Mouse (Mus musculus) limb, embryonic 15.5 days (tissue): Measurements from ENCODE around the gene Trappc5. TPM values are rescaled to one million over a fixed set of nuclear protein-coding genes. Genes with fewer than 3 reads are reported as not detected.

Source experiments
- ATAC-seq: fragments of 200-750 bp; cut with Nextera tagmentation; 2 replicates; pipeline ENCODE4 v1.8.0; 2017; ENCODE audit warnings: low read depth, moderate TSS enrichment; ENCODE audit not compliant: insufficient number of reproducible peaks, low FRiP score, low TSS enrichment
- H3K27ac ChIP-seq: fragments of 300-500 bp; sonication (generic); 2 replicates; pipeline ENCODE4 v1.5.1; 2015; ENCODE audit warnings: moderate library complexity, mild to moderate bottlenecking, inconsistent platforms
- H3K27me3 ChIP-seq: fragments of 300-500 bp; sonication (generic); 2 replicates; pipeline ENCODE4 v1.6.1; 2015; ENCODE audit warnings: inconsistent platforms
- H3K36me3 ChIP-seq: fragments of 300-500 bp; sonication (generic); 2 replicates; pipeline ENCODE4 v1.6.1; 2015; ENCODE audit warnings: inconsistent platforms
- H3K4me1 ChIP-seq: fragments of 300-500 bp; sonication (generic); 2 replicates; pipeline ENCODE4 v1.6.1; 2015; ENCODE audit warnings: inconsistent platforms
- H3K4me2 ChIP-seq: fragments of 300-500 bp; sonication (generic); 2 replicates; pipeline ENCODE4 v1.6.1; 2015; ENCODE audit warnings: mild to moderate bottlenecking, inconsistent platforms
- H3K4me3 ChIP-seq: fragments of 300-500 bp; sonication (generic); 2 replicates; pipeline ENCODE4 v1.5.1; 2015; ENCODE audit warnings: mild to moderate bottlenecking, inconsistent platforms
- H3K9ac ChIP-seq: fragments of 300-500 bp; sonication (generic); 2 replicates; pipeline ENCODE4 v1.6.1; 2015; ENCODE audit warnings: inconsistent platforms
- H3K9me3 ChIP-seq: fragments of 300-500 bp; sonication (generic); 2 replicates; pipeline ENCODE4 v1.6.1; 2016; ENCODE audit warnings: inconsistent platforms
- WGBS: fragments of 180-500 bp; shearing (Covaris S2); methylation state at CpG from one replicate; pipeline ENCODE4 v1.1.7; 2015; 5-methylcytosine and 5-hydroxymethylcytosine counted together
- polyA plus RNA-seq: library from polyadenylated mRNA; unstranded; fragments of >200 nt; fragmentation: Nextera tagmentation; extraction: Ambion mirVana; gene quantifications from 2 replicates; pipeline ENCODE4 v1.2.1, GENCODE M21; 2015

Trappc5 gene
- polyA plus RNA-seq, 1 experiment from 2014 or later = 39.0 TPM

DNA sequence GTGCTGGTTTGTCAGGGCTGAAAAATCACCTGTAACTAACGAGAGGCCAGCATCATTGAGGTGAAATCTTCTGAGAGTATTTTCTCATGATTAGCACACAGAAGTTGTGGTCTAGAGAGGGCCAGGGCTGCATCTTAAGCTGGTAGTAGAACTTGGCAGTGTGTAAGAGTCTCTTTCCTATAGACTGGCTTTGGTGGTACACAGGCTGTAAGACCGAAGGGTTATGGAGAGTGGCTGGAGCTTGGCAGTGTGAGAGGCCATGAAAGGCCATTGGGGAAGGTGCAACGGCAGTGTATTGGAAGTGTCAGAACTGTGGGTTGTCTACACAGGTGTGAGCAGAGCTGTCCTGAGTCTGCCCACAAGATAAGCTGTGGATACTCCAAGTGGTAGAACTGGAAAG, 34.2 kb downstream of the Trappc5 start:
- Histone ChIP-seq H3K4me3 (no peak overlapping the region), H3K9ac (no peak overlapping the region), H3K27me3 (no peaks in the 10 kb centered on the region), H3K9me3 (no peaks in the 10 kb centered on the region), H3K4me1 (no peaks in the 10 kb centered on the region), H3K36me3 (no peaks in the 10 kb centered on the region), H3K4me2 (no peak overlapping the region), H3K27ac (no peak overlapping the region)
- WGBS = 80% methylated on average over 3 of the region's 3 CpGs
- ATAC-seq = no peak

DNA sequence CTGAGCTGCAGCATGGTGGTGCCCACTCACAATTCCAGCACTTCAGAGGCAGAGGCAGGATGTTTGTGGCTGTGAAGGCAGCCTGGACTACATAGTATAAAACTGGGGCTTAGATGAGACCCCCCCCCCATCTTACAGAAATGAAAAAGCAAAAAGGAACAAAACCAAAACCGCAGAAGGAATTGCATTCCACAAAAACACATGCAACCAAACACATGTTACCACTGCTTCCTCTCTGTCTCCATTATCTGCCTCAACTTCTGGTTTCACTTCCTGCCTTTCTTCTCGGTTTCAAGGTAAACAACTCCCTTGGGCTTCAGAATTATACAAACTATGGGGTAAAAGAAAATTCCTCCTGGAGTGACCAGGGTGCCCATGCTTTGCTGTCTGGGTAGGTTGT, 35.5 kb downstream of the Trappc5 start:
- Histone ChIP-seq H3K36me3 (no peaks in the 10 kb centered on the region), H3K9ac (no peak overlapping the region), H3K27me3 (no peaks in the 10 kb centered on the region), H3K4me2 (no peak overlapping the region), H3K27ac (no peak overlapping the region), H3K9me3 (no peaks in the 10 kb centered on the region), H3K4me1 (no peaks in the 10 kb centered on the region), H3K4me3 (no peak overlapping the region)
- 57% methylated on average over 2 of the region's 2 CpGs for WGBS
- no peak for ATAC-seq

DNA sequence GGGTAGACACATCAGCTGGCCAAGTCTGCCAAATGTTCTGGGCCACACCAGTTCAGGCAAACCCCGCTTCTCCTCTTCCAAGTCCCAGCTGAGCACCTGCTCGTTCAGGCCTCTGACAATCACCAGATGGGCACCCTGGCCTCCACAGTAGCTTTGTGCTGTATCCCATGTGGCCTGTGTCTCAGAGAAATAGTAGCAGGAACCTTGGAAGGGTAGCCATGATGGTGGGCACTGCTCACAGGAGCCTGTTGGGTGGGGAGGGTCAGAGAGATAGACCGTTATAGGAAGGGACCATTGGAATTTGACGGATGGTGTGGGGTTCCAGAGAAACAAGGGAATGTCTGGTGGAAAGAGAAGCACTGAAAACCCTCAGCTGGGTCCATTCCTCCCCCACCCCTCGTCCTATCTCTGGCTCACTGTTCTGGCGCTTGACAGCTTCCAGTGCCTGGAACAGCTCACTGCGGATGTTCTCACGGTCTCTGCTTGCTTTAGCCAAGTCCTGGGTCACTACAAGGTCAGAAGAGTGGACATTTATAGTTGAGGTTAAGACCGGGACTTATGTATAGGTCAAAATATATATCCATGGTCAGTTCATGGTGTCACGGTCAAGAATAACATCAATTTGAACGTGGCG, 41.3 kb downstream of the Trappc5 start:
- ATAC-seq = no peak
- H3K4me2 ChIP-seq = no peak overlapping the region
- no peaks in the 10 kb centered on the region for H3K27me3 ChIP-seq
- H3K9ac ChIP-seq = no peak overlapping the region
- no peaks in the 10 kb centered on the region for H3K9me3 ChIP-seq
- H3K36me3 ChIP-seq = no peaks in the 10 kb centered on the region
- 82% methylated on average over 12 of the region's 12 CpGs for WGBS
- H3K4me3 ChIP-seq = no peak overlapping the region
- no peak overlapping the region for H3K27ac ChIP-seq
- no peaks in the 10 kb centered on the region for H3K4me1 ChIP-seq

DNA sequence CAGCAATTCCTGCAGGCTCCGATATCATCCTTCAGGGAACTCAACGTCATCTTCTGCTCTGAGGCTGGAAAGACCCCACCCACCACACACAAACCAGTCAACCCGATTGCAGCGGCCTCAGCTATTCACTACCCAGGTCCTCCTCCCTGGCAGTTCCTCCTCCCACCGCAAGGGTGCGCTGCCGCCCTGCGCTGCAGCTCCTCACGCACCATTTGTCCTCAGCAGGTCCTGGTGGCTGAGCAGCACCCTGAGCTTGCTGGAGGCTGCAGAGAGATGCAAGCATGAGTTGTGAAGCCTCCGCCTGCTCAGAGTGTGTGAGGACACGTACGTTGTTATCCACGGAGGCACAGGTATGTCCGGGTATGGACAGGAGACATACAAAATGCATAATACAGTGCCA, 42.5 kb downstream of the Trappc5 start:
- no peaks in the 10 kb centered on the region for H3K9me3 ChIP-seq
- H3K9ac ChIP-seq = no peak overlapping the region
- H3K36me3 ChIP-seq = no peaks in the 10 kb centered on the region
- H3K4me3 ChIP-seq = no peak overlapping the region
- 15% methylated on average over 14 of the region's 14 CpGs for WGBS
- no peaks in the 10 kb centered on the region for H3K4me1 ChIP-seq
- H3K27ac ChIP-seq = no peak overlapping the region
- no peak overlapping the region for H3K4me2 ChIP-seq
- H3K27me3 ChIP-seq = no peaks in the 10 kb centered on the region
- no peak for ATAC-seq

DNA sequence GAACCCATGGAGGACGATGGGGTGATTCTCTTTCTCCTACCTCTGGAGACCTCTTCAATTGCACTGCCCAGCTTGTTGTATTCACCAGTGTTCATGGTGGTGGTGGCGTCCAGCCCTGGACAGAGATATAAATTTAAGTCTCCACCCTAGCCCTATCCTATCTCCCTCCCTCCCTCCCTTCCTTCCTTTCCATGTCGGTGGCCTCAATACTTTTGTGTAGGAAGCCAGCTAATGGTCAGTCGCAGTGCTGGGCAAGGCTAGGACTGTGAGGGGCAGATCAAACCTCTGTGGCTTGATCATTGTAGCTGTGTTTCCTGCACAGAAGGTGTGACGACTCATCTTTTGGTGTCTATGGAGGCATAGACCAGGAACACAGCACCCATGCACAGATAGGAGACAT, 44.5 kb downstream of the Trappc5 start, which contains the start of gene Clec4g:
TSS of gene Clec4g (minus strand) at position 101 of the 400 bp plus-strand sequence.
- no peak within 1 kb of the TSS for H3K9ac ChIP-seq
- no peaks in the 10 kb centered on the region for H3K4me1 ChIP-seq
- H3K4me3 ChIP-seq = no peak within 1 kb of the TSS
- 76% methylated on average over 5 of the region's 5 CpGs for WGBS
- ATAC-seq = no peak
- H3K27ac ChIP-seq = no peak within 1 kb of the TSS
- H3K36me3 ChIP-seq = no peaks in the 10 kb centered on the region
- H3K4me2 ChIP-seq = no peak within 1 kb of the TSS
- no peaks in the 10 kb centered on the region for H3K27me3 ChIP-seq
- H3K9me3 ChIP-seq = no peaks in the 10 kb centered on the region

DNA sequence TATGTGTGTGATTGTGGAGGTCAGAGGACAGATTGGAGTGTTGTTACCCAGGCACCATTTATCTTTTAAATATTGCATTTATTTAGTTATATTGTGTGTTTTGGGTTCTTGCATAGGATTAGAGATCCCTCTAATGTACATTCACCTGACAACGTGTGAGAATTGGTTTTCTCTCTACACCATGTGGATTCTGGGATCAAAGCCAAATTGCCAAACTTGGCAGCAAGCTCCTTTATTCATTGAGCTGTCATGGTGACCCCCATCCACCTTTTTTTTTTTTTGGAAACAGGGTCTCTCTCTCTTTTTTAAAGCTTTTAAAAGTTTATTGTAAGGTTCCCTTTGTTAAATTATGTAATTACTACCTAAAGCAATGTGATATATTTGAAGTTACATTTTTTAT, 44.9 kb downstream of the Trappc5 start:
- H3K9me3 ChIP-seq = no peaks in the 10 kb centered on the region
- no peaks in the 10 kb centered on the region for H3K27me3 ChIP-seq
- H3K27ac ChIP-seq = no peak overlapping the region
- ATAC-seq = no peak
- 29% methylated on average over 1 of the region's 1 CpGs for WGBS
- no peak overlapping the region for H3K4me3 ChIP-seq
- H3K4me2 ChIP-seq = no peak overlapping the region
- H3K4me1 ChIP-seq = no peaks in the 10 kb centered on the region
- H3K36me3 ChIP-seq = no peaks in the 10 kb centered on the region
- no peak overlapping the region for H3K9ac ChIP-seq

Other genes starting within 250 kb of the Trappc5 start
- gene Pex11g, start 208.6 kb upstream of the Trappc5 start, polyA plus RNA-seq = 5.6 and 6.2 TPM in 2 replicates
- not detected in 2 replicates for gene Tex45, start 205.4 kb upstream of the Trappc5 start, polyA plus RNA-seq
- 43.7 and 45.9 TPM in 2 replicates for gene Zfp358, start 183.2 kb upstream of the Trappc5 start, polyA plus RNA-seq
- 50.8 and 53.3 TPM in 2 replicates for gene Mcoln1, start 175.8 kb upstream of the Trappc5 start, polyA plus RNA-seq
- gene Pnpla6, start 160.9 kb upstream of the Trappc5 start, polyA plus RNA-seq = 21.8 and 23.5 TPM in 2 replicates
- 0.26 and 0.47 TPM in 2 replicates for gene C330021F23Rik, start 108.3 kb upstream of the Trappc5 start, polyA plus RNA-seq
- gene Camsap3, start 89.0 kb upstream of the Trappc5 start, polyA plus RNA-seq = 11.4 and 11.6 TPM in 2 replicates
- 50.1 and 52.3 TPM in 2 replicates for gene Xab2, start 55.0 kb upstream of the Trappc5 start, polyA plus RNA-seq
- gene Pet100, start 54.8 kb upstream of the Trappc5 start, polyA plus RNA-seq = 94.9 and 112 TPM in 2 replicates
- gene Pcp2, start 50.8 kb upstream of the Trappc5 start, polyA plus RNA-seq = 0.12 TPM in 1 of 2 replicates, not detected in the other
- gene Stxbp2, start 45.3 kb upstream of the Trappc5 start, polyA plus RNA-seq = 42.5 and 43.0 TPM in 2 replicates
- gene Retn, start 20.5 kb upstream of the Trappc5 start, polyA plus RNA-seq = not detected in 2 replicates
- 0.51 and 1.1 TPM in 2 replicates for gene Mcemp1, start 10.5 kb upstream of the Trappc5 start, polyA plus RNA-seq
- gene Fcor, start 3.9 kb upstream of the Trappc5 start, polyA plus RNA-seq = 7.6 and 9.9 TPM in 2 replicates
- gene Fcer2a, start 17.9 kb downstream of the Trappc5 start, polyA plus RNA-seq = 0.17 and 0.33 TPM in 2 replicates
- not detected in 2 replicates for gene Clec4g, start 44.4 kb downstream of the Trappc5 start, polyA plus RNA-seq
- 0.52 and 0.77 TPM in 2 replicates for gene Cd209a, start 72.7 kb downstream of the Trappc5 start, polyA plus RNA-seq
- not detected in 2 replicates for gene Cd209e, start 178.0 kb downstream of the Trappc5 start, polyA plus RNA-seq
- not detected in 2 replicates for gene Cd209d, start 202.3 kb downstream of the Trappc5 start, polyA plus RNA-seq